Mouse (Mus musculus): Measurements from ENCODE around the gene Tmprss6.

GRCm38 (mm10) chr15:78482518-78482917 is 14.1 kb upstream of the Tmprss6 start:
- TF ChIP-seq TAL1 (conservative IDR thresholded peaks at IDR 0.05; ENCODE audit: low read depth, low read length) (no peak), CTCF (IDR thresholded peaks at IDR 0.05; ENCODE audit: low read depth, low read length) (no peak), GATA1 (IDR thresholded peaks at IDR 0.05; ENCODE audit: borderline replicate concordance, low read length) (no peak)

All from G1E (cell line).